Mouse (Mus musculus) cerebellum, adult (tissue): Measurements from ENCODE around the gene Hipk4.

Experiments
- ATAC-seq: cut with Nextera tagmentation; 2 replicates; pipeline ENCODE4 v1.9.2; 2017; ENCODE audit warnings: mild to moderate bottlenecking, moderate library complexity, mixed read lengths; ENCODE audit not compliant: insufficient number of reproducible peaks, low FRiP score, low TSS enrichment

The Hipk4 gene

GRCm38 (mm10) chr7:27522967-27523366 is at the start of gene Hipk4:
TSS of gene Hipk4 (plus strand) at chr7:27523267.
- ATAC-seq = no peak

DNA sequence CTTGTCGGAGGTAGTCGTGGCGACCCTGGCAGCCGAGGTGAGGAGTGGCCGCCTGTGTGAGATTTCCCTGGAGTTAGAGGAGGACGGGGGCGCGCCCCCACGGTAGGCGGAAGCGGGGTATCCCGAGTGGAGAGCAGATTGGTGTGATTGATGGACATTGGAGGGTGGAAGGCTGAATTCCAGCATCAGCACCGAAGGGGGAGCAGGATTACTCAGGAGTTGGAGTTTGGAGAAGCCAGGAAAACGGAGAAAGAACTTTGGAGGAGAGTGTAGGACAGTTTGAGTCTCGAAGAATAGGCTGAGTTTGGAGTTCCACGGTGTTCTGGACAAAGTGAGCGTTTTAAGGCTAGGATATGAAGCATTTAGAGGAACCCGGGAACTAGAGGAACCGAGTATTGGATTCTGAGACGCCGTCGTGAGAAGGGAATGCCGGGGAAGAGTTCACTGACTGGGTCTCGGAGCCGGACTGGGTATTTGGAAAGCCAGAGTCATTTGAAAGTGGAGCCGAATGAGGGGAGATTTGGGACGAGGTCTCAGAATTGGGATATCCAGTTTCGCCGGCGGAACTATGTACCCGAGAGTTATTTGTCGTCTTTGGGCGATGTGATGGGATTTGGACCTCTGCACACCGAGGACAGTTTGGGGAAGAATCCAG is 49.1 kb upstream of the Hipk4 start:
- no peak for ATAC-seq

- ATAC-seq = peak; percentile 96
These were observed 48.5 kb upstream of the Hipk4 start for GRCm38 (mm10) chr7:27474490-27474954.

DNA sequence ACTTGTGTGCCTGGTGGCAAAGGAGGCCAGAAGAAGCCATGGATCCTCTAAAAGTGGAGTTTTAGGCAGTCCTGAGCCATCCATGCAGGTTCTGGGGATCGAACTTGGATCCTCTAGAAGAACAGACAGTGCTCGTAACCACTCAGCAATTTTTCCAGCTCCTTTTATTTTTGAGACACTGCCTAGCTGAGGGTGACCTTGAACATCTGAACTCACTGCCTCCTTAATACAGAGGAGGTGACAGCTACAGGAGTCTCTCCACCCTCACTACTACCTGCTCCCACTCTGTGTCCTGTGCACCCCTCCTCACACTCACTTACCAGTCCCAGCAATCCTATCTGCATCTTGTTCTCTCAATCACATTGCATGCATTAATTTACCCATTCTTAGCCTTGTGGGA is 47.5 kb upstream of the Hipk4 start:
- no peak for ATAC-seq

DNA sequence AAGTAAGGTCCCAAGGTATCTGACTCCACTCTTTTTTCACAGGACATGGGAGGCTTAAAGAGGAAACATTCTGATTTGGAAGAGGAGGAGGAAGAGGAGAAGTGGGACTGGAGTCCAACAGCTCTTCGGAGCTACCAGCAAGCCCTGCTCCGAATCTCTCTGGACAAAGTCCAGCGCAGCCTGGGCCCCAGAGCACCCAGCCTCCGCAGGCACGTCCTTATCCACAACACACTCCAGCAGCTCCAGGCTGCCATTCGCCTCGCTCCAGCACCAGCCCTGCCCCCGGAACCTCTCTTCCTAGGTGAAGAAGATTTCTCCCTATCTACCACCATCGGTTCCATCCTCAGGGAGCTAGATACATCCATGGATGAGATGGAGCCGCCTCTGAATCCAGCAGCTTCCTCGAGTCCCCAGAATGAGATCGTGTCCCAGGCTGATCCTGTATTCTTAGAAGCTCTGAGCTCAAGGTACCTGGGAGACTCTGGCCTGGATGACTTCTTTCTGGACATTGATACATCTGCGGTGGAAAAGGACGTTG is 46.9 kb upstream of the Hipk4 start:
- no peak for ATAC-seq

GRCm38 (mm10) chr7:27478561-27478960 is 44.5 kb upstream of the Hipk4 start:
- ATAC-seq = no peak

DNA sequence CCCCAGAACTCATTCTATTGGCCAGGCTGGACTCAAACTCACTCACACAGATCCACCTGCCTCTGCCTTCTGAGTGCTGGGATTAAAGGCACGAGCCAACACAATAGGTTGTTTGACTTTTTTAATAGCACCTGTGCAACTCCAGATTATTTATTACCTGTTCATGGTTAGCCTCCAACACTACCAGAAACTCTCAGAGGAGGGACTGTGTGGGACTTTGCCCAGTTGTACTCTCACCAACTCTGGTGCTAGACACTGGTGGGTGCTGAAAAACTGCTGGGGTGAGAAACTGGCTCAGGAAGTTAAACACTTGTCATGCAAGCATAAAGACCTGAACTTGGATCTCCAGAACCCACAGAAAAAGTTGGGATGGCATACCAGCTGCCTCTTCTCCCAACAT is 43.3 kb upstream of the Hipk4 start:
- ATAC-seq = no peak

DNA sequence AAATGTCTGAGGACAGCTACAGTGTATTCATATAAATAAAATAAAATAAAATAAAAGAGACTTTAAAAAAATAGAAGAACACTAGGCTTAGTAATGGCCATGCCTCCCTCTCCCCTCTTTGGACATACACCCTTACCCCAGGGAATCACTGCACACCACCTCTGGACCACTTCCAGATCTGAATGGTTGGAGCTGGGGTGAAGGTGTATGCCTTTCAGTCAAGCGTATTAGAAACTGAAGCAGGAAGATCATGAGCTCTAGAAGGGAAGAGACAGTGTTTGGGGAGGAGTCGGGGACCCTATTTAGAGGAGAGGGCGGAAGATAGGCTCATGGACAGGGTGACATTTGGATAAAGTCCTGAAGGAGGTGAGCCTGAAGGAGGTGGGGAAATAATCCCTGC is 42.6 kb upstream of the Hipk4 start:
- ATAC-seq = no peak

DNA sequence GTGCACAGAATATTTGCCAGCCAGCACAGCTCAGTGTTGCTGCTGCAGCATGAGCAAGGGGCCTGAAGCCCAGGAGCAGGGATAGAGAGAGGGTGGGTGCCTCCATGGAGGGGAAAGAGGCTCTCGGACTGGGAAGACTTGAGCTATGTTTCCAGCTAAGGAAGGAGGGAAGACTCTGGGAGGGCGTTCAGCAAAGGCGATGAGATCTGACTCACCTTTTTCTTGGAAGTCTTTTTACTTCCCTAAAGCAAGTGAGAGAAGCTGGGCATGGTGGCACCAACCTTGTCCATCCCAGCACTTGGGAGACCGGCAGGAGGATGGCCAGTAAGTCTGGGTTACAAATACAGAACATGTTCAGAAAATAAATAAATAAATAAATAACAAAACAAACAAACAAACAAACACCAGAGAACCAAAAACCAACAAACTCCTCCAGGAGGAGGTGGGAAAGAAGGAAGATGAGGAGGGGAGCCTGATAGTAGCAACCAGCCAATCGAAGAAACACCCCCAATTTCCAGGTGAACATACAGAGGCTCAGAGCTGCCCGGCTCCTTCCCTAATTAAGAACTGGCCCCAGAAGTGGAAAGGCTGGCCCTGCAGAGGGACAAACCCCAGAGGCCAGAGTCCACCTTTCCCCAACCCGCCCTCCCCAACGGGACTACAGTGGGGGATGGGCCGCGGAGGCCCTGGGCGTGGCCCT is 42.0 kb upstream of the Hipk4 start:
- ATAC-seq = no peak

DNA sequence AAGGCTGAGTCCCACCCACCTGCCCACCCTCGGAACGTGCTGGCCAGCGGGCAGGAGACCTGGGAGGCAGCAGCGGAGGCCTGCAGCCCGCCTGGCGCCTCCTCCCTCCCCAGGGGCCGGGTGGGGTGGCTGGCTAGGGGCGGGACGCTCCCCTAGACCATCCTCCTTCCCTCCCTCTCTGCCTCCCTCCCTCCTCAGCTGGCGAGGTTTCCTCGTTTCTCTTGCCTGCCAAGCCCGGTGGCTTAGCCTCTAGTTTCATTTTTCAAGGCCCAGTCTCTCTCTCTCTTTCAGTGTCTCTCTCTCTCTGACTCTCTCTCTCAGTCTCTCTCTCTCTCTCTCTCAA is 41.5 kb upstream of the Hipk4 start:
- peak; percentile 63; the same call in 1 of the 2 replicates for ATAC-seq

GRCm38 (mm10) chr7:27483860-27484259 is 39.2 kb upstream of the Hipk4 start:
- ATAC-seq = no peak

- no peak for ATAC-seq
These were observed 36.8 kb upstream of the Hipk4 start for GRCm38 (mm10) chr7:27486102-27486769.

- peak; percentile 88 for ATAC-seq
These were observed 36.0 kb upstream of the Hipk4 start, which contains the start of gene Sertad1 for GRCm38 (mm10) chr7:27486770-27487697. TSS of gene Sertad1 (plus strand) at chr7:27486910.

DNA sequence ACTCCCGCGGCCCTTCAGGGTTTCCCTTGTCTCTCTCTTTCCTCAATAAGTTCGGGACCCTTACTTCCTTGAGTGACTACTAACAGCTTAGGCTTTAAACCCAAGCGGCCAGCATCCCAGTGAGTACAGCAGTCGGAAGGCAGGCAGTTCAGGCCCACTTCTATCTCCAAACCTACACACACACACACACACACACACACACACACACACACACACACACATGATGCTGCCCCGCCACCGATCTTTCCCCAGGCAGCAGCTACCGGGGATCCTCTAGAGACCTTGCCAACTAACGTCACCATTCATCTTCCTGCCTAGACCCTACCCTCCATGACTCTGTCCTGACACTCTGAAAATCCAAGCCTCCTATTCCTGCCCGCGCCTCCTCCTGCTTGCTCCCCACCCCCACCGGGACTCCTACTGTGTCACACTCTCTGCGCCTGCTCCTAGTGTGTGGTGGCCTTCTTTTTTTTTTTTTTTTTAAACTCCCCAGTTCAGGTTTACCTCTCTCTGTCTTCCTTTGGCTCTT is 35.3 kb upstream of the Hipk4 start:
- ATAC-seq = no peak

DNA sequence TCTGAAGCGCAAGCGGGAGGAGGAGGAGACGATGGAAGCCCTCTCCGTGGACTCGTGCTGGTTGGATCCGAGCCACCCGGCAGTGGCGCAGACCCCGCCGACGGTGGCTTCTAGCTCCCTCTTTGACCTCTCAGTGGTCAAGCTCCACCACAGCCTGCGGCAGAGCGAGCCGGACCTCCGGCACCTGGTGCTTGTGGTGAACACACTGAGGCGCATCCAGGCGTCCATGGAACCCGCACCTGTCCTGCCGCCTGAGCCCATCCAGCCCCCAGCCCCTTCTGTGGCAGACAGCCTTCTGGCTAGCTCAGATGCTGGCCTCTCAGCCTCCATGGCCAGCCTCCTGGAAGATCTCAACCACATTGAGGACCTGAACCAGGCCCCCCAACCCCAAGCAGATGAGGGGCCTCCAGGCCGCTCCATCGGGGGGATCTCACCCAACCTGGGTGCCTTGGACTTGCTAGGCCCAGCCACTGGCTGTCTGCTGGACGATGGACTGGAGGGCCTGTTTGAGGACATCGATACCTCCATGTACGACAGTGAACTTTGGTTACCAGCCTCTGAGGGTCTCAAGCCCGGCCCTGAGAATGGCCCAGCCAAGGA is 33.7 kb upstream of the Hipk4 start:
- no peak for ATAC-seq

GRCm38 (mm10) chr7:27490227-27490542 is 32.9 kb upstream of the Hipk4 start:
- ATAC-seq = no peak

DNA sequence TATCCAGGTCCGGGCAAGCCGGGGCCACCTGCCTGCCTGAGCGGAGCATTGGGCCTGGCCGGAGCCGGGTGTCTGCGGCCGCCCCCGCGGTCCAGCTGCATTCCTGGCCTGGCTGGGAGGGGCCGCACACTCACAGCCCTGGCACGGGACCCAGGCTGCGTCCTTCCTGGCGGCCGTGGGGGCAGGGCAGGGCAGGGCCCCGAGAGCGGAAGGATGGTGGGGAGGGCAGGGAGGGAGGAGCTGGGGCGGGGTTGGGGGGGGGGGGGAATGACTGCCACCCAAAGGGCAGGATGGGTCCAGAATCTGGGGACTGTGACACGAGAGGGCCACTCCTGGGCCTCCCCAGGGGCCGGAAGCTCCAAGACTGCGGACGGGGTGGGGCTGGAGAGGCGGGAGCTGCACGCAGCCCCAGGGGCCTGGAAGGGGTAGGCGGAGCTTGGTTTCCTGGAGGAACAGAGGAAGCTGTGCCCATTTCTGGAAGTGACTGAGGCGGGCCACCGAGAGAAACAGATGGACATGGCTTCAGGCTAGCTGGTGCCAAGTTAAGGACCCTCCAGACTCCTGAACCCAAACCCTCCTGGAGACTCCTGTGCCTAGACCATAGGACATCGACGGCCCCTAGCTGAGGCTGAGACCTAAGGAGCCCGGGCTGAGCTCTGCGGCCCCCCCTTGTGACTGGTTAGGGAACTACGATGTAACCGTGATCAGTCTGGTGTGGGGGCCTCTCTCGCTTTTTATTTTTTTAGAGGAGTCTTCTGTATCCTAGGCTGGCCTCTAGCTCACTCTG is 32.3 kb upstream of the Hipk4 start:
- ATAC-seq = peak; percentile 53

- no peak for ATAC-seq
These were observed 31.2 kb upstream of the Hipk4 start for GRCm38 (mm10) chr7:27491856-27492255.

GRCm38 (mm10) chr7:27493022-27493421 is 30.0 kb upstream of the Hipk4 start:
- no peak for ATAC-seq
